In genomic region chr13:97485886-97486285, GRCm38 (mm10) we compare ENCODE assay signal across 21 mouse cellular contexts.
A peak's percentile ranks its signal among the peaks of the same experiment; 100 is the strongest.
DNase-seq lines count a peak whose midpoint lies in the region; ATAC-seq and TF ChIP-seq lines count a peak whose summit lies in the region.
"Had no signal": no experiment of that assay in that cellular context is flagged by ENCODE, and none has a peak within 500 bp of the region (broad histone marks: within the 10 kb centered on the region; RNA-seq: fewer than 3 reads in every experiment).

No protein-coding gene starts in this region.

- H3K79me2 ChIP-seq in myocyte (ENCODE audit: control insufficient read depth, insufficient read depth), result no peaks in the 10 kb centered on the region

- no peaks in the 10 kb centered on the region for H3K27me3 ChIP-seq in hindbrain, embryonic 14.5 days (ENCODE audit: control insufficient read depth, insufficient read depth, low read length)
- H3K27me3 ChIP-seq in hindbrain, embryonic 13.5 days, result no peaks in the 10 kb centered on the region
- H3K27me3 ChIP-seq in E14TG2a.4 (ENCODE audit: insufficient read depth, low read length) (no peaks in the 10 kb centered on the region), myocyte (ENCODE audit: control insufficient read depth, insufficient read depth, insufficient read length) (no peaks in the 10 kb centered on the region)
- no peaks in the 10 kb centered on the region for H3K27me3 ChIP-seq in intestine, embryonic 16.5 days (replicated peaks; ENCODE audit: control insufficient read depth, insufficient read depth, low read length)
- H3K27me3 ChIP-seq: CH12.LX; embryonic facial prominence, embryonic 15.5 days; forebrain, embryonic 15.5 days; heart, embryonic 15.5 days; hindbrain, embryonic 15.5 days had no signal

- no peak overlapping the region for H3K27ac ChIP-seq in hindbrain, embryonic 14.5 days
- H3K27ac ChIP-seq in hindbrain, embryonic 13.5 days, result no peak overlapping the region
- no peak overlapping the region for H3K27ac ChIP-seq in intestine, embryonic 16.5 days (ENCODE audit: low read length)
- H3K27ac ChIP-seq: embryonic facial prominence, embryonic 15.5 days; forebrain, embryonic 15.5 days; heart, adult 2 months; heart, embryonic 15.5 days; hindbrain, embryonic 15.5 days had no signal

- no peak overlapping the region for H3K4me3 ChIP-seq in hindbrain, embryonic 14.5 days (replicated peaks; ENCODE audit: low read length)
- H3K4me3 ChIP-seq in hindbrain, embryonic 13.5 days, result no peak overlapping the region
- H3K4me3 ChIP-seq in E14TG2a.4 (replicated peaks; ENCODE audit: low read length), result peak overlapping the region; percentile 96
- no peak overlapping the region for H3K4me3 ChIP-seq in myocyte
- H3K4me3 ChIP-seq in intestine, embryonic 16.5 days (ENCODE audit: low read length), result no peak overlapping the region
- H3K4me3 ChIP-seq: embryonic facial prominence, embryonic 15.5 days; forebrain, embryonic 15.5 days; heart, adult 2 months; heart, embryonic 15.5 days; hindbrain, embryonic 15.5 days had no signal

- H3K4me2 ChIP-seq in hindbrain, embryonic 14.5 days (replicated peaks), result no peak overlapping the region
- H3K4me2 ChIP-seq in hindbrain, embryonic 13.5 days, result no peak overlapping the region
- peak overlapping the region; percentile 2 for H3K4me2 ChIP-seq in myocyte (ENCODE audit: low read depth)
- no peak overlapping the region for H3K4me2 ChIP-seq in intestine, embryonic 16.5 days (ENCODE audit: low read depth, low read length)
- H3K4me2 ChIP-seq: embryonic facial prominence, embryonic 15.5 days; forebrain, embryonic 15.5 days; heart, embryonic 11.5 days; heart, embryonic 15.5 days; hindbrain, embryonic 15.5 days had no signal

- no peak for TF ChIP-seq POLR2A in myocyte (IDR thresholded peaks at IDR 0.05; ENCODE audit: insufficient read length, low read depth)

- ATAC-seq in hindbrain, embryonic 14.5 days (ENCODE audit: low FRiP score), result no peak
- no peak for ATAC-seq in hindbrain, embryonic 13.5 days (ENCODE audit: low FRiP score)
- ATAC-seq in intestine, embryonic 16.5 days, result no peak
- ATAC-seq: forebrain, embryonic 15.5 days had no signal

- H3K9ac ChIP-seq in hindbrain, embryonic 14.5 days, result no peak overlapping the region
- no peak overlapping the region for H3K9ac ChIP-seq in hindbrain, embryonic 13.5 days
- H3K9ac ChIP-seq in intestine, embryonic 16.5 days (ENCODE audit: low read depth, low read length), result no peak overlapping the region
- H3K9ac ChIP-seq: embryonic facial prominence, embryonic 15.5 days; forebrain, embryonic 15.5 days; heart, embryonic 15.5 days; hindbrain, embryonic 15.5 days had no signal

- no peak overlapping the region for H3ac ChIP-seq in myocyte (ENCODE audit: control insufficient read depth, insufficient read length)

- H3K9me3 ChIP-seq in hindbrain, embryonic 14.5 days (ENCODE audit: control insufficient read depth, low read length), result 0 out of 2 replicates have a peak, but pooled peaks cover 5% of the 10 kb centered on the region
- no peaks in the 10 kb centered on the region for H3K9me3 ChIP-seq in hindbrain, embryonic 13.5 days
- H3K9me3 ChIP-seq in E14TG2a.4 (ENCODE audit: low read length), result no peaks in the 10 kb centered on the region
- H3K9me3 ChIP-seq in intestine, embryonic 16.5 days (ENCODE audit: control insufficient read depth, low read length), result no peaks in the 10 kb centered on the region
- H3K9me3 ChIP-seq: embryonic facial prominence, embryonic 15.5 days; forebrain, embryonic 15.5 days; heart, embryonic 15.5 days; hindbrain, embryonic 15.5 days had no signal

- peaks cover 27% of the 10 kb centered on the region for H3K4me1 ChIP-seq in hindbrain, embryonic 14.5 days (replicated peaks; ENCODE audit: control insufficient read depth, insufficient read depth, low read length)
- H3K4me1 ChIP-seq in hindbrain, embryonic 13.5 days (replicated peaks), result peaks cover 27% of the 10 kb centered on the region
- peaks cover 63% of the 10 kb centered on the region for H3K4me1 ChIP-seq in E14TG2a.4 (replicated peaks; ENCODE audit: low read depth, low read length)
- peaks cover 13% of the 10 kb centered on the region for H3K4me1 ChIP-seq in intestine, embryonic 16.5 days (ENCODE audit: control insufficient read depth, insufficient read depth, low read length)

- peak; percentile 22 for DNase-seq in hindbrain, embryonic 14.5 days (ENCODE audit: low spot score)
- peak; percentile 45 for DNase-seq in NIH3T3 (ENCODE audit: low read depth)
- DNase-seq in layer of hippocampus, adult 9-10 months (ENCODE audit: low spot score), result no peak
- DNase-seq: adrenal gland, adult 2 months; adrenal gland, postnatal 25 days; cerebellum, adult 2 months; cerebellum, postnatal 10 days; embryo, embryonic 11 days; gastrocnemius, postnatal 14 days; heart, adult 2 months; heart, postnatal 14 days had no signal

- 81% methylated on average over 5 of the region's 5 CpGs for WGBS in hindbrain, embryonic 14.5 days
- 92% methylated on average over 5 of the region's 5 CpGs for WGBS in hindbrain, embryonic 13.5 days
- WGBS in intestine, embryonic 16.5 days, result 74% methylated on average over 5 of the region's 5 CpGs

- H3K36me3 ChIP-seq in hindbrain, embryonic 14.5 days (replicated peaks; ENCODE audit: control insufficient read depth, insufficient read depth), result no peaks in the 10 kb centered on the region
- no peaks in the 10 kb centered on the region for H3K36me3 ChIP-seq in hindbrain, embryonic 13.5 days
- peaks cover 90% of the 10 kb centered on the region for H3K36me3 ChIP-seq in E14TG2a.4 (ENCODE audit: insufficient read depth, low read length)
- H3K36me3 ChIP-seq in myocyte (ENCODE audit: control insufficient read depth, insufficient read depth), result no peaks in the 10 kb centered on the region
- no peaks in the 10 kb centered on the region for H3K36me3 ChIP-seq in intestine, embryonic 16.5 days (ENCODE audit: control insufficient read depth, insufficient read depth, low read length)
- H3K36me3 ChIP-seq: embryonic facial prominence, embryonic 15.5 days; forebrain, embryonic 15.5 days; heart, embryonic 15.5 days; hindbrain, embryonic 15.5 days had no signal

- TF ChIP-seq CTCF in E14TG2a.4 (conservative IDR thresholded peaks at IDR 0.05; ENCODE audit: low read length), result no peak

TF ChIP-seq in myocyte, 11 proteins besides CTCF, POLR2A, EP300 and RAD21:
- no peak for TF ChIP-seq TCF3 (IDR thresholded peaks at IDR 0.05; ENCODE audit: insufficient read length, low read depth)
- no peak for TF ChIP-seq POLR2AphosphoS2 (IDR thresholded peaks at IDR 0.05; ENCODE audit: insufficient read length, low read depth)
- no peak for TF ChIP-seq REST (IDR thresholded peaks at IDR 0.05; ENCODE audit: insufficient read depth, insufficient read length)
- no peak for TF ChIP-seq SRF (IDR thresholded peaks at IDR 0.05; ENCODE audit: control insufficient read depth, insufficient read length, low read depth)
- TF ChIP-seq E2F4 (IDR thresholded peaks at IDR 0.05; ENCODE audit: insufficient read depth), result no peak
